Mouse (Mus musculus) cerebellum, adult (tissue): ENCODE data around the gene Plod2.

Experiments
- ATAC-seq: cut with Nextera tagmentation; 2 replicates; pipeline ENCODE4 v1.9.2; 2017; ENCODE audit warnings: mild to moderate bottlenecking, moderate library complexity, mixed read lengths; ENCODE audit not compliant: insufficient number of reproducible peaks, low FRiP score, low TSS enrichment

Plod2 gene

DNA sequence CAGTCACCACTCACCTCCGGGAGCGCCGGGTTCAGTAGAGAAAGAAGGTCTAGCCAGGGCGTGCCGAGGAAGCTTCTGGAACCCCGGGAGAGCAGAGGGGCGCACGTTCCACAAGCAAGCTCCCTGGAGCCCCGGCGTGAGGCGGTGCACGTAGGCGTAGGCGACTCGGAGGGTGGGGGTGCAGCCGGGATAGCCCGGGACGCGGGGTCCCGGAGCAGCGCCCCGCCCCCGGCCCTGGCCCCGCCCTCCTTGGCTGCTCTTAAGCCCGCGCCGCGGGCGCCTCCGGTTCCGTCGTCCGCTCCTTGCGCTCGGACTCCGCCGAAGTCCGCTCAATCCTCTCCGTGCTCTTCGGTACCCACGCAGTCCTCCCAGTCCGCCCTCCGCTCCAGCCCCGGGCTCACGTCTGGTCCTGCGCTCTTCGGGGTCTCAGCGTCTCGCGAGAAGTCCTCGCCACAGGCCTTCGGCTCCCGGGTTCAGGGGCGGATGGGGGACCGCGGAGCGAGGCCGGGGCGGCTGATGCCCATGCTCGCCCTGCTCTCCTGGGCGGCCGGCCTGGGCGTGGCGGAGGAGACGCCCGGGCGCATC, at the start of gene Plod2:
Gene Plod2, plus strand, starts transcription at position 247 of the 585 bp plus-strand sequence.
- ATAC-seq, result peak; percentile 74

DNA sequence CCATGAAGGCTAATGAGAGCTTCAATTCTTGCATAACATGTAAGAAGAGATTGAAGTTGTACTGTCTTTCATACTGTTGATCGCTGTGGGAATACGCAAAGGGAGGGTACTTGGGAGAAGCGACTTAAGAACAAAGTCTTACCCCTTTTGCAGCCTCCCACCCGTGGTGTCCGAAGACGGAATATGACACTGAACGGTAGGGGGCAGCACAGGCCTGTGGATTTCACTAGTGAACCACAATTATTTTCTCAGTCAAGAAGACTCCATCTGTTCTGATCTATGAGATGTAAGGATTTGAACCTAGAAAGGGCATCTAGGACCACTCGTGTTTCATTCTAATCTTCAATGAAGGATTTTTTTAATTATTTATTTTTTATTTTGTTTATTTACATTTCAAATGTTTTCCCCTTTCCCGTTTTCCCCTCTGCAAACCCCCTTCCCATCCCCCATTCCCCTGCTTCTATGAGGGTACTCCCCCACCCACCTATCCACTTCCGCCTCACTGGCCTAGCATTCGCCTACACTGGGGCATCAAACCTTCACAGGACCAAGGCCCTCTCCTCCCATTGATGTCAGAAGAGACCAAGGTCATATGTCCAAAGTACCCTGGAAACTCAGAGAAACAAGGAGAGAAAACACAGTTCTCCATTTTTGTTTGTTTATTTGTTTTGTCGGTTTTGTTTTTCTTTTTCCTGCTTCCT, 42.2 kb upstream of the Plod2 start:
- peak; percentile 45; the same call in 1 of the 2 replicates for ATAC-seq

DNA sequence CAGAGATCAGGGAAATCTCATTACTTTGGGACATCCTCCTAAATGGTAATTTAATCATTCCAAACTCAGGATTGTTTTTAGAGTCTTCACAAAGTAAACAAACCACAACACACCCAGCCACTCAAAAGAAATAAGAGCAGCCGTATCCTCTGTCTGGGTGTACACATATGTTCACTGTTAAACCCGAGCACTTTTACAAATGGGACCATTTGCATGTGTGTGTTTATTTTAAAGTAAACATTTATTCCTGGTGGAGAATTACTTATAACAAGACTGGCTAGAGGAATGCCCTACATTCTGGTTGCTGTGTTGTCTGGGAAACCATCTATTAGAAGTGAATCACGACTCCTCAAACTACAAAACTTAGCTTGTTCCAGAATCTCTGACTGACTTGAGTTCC, 37.8 kb upstream of the Plod2 start:
- ATAC-seq, result no peak

DNA sequence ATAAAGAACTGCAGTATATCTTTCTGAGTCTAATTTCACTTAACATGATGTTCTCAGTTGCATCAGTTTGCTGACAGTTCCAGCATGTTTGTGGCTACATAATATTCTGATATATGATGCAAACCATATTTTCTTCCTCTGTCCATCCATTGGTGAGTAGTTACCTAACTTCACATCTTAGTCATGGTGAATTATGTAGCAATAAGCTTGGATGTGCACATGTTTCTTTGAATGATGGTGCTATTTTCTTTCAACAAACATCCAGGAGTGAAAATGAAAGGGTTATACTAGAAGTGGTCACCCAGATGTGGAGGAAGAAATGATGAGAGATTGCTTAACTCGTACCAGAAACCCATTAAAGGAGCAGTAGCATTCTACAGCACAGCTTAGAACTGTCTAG, 37.1 kb upstream of the Plod2 start:
- no peak for ATAC-seq

DNA sequence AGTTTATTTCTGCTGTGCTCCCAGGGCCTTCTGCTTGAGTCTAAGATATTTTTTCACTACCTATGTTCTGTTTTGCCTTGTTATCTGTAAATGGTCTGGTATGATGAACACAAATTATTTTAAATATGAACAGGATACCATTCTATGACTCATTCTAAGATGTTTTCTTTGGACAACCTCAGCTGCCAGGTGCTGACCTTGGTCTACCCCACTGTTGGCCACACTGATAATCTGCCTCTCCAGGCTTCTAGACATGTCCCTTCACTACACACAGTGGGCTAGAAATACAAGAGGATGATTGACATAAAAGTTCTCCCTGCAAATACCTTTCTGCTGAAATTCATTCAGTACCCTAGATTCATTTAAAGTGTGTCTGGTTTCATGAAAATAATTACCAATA, 30.3 kb upstream of the Plod2 start:
- no peak for ATAC-seq

DNA sequence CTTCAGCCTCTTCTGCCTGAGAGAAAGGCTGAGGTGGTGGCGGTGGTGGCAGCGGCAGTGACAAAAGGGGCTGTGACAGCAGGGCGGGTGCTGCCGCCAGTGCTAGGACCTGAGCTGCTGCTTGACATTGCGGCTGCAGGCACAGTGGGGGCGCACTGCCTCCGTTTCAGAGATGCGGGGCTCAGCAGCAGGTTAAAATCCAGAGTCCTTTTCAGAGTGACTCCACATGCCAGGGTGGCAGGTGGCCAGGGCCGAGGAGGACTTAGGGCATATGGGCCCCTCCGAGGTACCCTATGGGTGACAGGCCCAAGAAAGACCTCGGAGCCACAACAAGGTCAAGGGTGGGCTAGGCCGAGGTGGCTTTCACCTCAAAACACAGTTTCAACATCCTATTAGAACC, 25.0 kb upstream of the Plod2 start:
- ATAC-seq, result no peak

DNA sequence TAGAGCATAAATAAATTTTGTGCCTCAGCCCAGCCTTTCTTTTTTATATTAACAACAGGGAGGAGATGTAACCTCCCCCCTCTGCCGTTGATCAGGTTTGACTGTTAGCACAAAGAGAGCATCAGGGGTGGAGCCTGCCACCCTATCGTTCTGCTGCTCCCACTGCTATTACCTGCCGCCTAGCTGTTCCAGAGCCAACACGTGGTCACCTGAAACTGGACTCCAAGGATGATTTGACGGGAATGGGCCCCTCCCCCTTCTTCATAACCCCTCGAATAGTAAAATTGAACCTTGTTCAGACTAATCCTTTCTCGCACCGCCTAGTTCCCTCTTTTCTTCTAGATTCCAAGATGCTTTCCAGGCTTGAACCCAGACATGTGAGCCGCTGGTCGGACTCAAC, 21.3 kb upstream of the Plod2 start:
- ATAC-seq, result no peak

DNA sequence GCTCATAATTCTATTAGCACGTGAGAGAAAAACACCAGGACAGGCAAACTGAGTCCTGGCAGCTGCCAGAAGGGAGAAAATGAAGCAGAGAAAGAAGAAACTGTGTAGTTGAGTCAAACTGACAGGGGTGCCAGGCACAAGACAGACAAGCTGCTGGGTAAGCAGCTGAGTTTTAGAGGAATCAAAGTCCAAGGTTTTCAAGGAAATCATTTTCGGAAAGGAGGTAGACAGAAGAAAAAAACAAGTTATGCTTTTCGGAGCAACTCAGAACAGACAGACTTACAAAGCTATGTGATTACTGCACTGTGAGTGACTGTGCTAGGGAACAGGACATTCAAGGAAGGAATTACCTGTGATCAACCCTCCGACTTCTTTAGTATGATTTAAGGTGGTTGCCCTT, 17.5 kb upstream of the Plod2 start:
- ATAC-seq, result no peak

DNA sequence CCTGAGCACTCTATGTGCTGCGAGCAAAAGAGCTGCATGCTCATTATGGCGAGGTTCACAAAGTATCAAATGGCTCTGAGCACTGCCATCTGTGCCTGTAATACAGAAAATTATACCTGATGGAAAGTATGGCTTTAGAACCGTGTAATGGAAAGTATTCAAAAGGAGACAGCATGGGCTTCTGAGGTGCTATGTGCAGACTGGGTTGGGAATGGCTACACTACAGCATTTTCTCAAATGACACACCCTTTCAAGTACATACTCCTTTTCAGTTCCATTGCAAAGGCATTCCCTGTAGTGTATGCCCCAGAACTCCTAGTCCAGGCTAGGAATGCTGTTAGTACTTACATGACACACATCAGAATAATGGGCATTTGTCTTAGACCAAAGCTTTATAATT, 12.0 kb upstream of the Plod2 start:
- ATAC-seq, result no peak

DNA sequence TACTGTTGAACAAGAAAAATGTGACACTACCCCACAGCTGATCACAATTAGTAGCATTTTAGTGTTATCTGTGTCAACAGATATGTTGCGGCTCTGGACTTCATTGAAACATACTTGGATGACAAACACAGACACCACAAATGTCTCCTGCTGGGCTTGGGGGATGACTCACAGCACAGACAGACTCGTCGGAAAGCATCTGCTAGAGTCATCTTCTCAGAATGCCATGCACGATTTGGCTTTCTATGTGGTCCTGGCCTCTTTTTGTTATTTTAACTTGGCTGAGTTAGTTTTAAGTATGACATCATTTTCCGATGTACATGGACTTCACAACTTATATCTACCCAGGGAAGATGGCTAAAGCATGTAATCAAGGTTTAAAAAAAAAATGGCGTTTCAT, 4.3 kb upstream of the Plod2 start:
- ATAC-seq, result no peak

DNA sequence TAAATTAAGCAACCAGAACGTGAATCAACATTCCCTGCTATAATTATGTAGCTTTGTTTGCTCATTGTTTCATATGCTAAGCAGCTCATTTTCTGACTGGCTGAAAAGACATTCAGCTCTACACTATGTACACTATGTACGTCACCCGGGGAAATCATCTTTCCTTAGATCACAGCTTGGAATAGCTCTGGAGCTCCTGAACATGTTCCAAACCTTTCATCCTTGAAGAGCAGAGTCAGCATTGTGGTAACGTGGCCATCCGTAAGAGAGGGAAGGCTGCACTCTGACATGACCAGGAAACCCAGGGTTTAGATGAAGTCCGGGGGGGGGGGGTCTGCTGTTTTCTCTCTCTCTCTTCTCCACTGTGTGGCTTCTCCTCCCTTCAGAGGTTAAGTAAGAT, 3.8 kb upstream of the Plod2 start:
- ATAC-seq, result no peak

DNA sequence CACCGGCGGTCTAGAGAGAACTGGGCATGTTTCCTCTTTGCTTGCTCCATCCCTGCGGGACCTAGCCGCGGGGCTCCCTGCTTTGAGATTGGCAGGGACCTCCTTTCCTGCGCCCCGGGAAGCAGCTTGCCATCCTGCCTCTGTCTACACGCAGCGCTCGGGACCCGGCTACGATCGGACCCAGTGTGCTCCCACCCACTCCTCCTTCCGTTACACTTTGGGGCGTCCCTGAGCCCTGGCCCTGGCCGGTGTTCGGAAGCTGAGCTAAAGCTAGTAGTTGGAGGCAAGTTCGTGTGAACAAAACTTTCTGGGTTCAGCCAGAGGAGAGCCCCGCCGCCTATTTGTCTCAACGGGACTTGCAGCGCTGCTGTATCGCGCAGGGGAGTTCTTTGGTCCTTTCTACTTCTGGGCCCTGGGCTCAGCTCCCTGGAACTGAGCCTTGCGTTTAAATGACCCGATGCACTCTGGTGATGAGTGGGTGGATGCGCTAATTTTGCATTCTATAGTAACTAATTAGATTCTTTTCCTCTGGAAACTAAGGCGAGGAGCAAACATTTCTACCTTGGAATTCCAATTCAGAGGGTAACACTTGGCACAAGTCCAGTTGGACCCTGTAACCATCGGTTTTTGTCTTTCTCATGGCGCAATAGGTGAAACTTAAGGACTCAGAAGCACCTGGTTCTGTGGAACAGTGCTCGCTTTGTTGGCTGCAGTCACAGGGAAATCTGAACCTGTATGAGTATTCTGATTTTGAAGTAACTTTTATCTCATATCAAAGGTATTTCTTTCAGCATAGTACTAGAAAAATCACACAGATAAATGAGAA, 781 bp downstream of the Plod2 start:
- 0 out of 2 replicates have a peak, but pooled peaks have one; percentile 22 for ATAC-seq

DNA sequence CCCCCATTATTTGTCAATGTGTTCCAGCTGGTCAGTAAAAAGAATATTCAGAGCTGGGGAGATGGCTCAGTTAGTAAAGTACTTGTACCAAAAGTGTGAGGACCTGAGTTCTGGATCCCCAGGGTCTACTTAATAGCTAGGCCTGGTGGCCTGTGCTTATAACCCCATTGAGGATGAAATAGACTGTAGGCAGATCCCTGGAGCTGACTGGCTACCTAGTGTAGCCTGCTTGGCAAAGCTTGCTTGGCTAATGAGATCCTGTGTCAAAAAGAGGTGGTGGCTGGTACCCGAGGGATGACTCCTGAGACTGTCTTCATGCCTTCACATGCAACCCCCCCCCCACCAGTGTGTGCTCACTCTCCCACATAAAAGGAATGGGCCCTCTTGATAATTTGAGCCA, 2.1 kb downstream of the Plod2 start:
- ATAC-seq, result no peak

DNA sequence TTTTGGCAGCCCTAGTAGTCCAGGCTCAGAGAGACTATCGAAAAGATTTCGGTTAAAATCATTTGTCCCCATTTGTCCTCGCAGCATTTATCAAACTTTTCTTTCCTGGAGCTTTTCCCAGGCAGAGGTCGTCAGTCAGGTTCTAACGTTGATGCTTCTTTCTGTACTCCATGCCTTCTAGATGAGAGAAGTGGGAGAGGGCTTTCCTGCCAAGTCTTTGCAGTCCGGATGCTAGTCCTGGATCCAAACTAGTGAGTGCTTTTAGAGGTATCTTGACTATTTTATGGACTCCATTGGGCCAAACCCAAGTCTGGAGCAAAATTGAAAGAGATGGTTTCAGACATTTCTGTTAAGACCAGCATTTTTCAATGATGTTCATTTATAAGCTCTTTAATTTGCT, 3.0 kb downstream of the Plod2 start:
- no peak for ATAC-seq

DNA sequence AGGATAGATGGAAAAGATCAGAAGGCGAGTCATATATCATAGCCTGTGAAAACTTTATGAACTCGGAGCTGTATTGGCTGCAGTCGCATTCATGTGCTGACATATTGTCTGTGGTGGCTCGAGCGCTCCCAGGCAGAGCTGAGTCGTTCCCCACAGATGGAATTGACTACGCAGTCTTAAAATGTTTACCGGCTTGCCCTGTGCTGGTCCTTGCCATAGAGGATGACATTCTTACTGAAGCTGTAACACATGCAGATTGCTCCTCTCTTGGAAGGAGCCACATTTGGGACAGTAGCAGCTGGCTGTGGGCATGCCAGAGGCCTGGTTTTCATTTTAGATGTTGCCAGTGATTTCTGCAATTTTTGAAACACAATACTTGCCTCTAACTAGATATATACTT, 4.4 kb downstream of the Plod2 start:
- ATAC-seq, result no peak

DNA sequence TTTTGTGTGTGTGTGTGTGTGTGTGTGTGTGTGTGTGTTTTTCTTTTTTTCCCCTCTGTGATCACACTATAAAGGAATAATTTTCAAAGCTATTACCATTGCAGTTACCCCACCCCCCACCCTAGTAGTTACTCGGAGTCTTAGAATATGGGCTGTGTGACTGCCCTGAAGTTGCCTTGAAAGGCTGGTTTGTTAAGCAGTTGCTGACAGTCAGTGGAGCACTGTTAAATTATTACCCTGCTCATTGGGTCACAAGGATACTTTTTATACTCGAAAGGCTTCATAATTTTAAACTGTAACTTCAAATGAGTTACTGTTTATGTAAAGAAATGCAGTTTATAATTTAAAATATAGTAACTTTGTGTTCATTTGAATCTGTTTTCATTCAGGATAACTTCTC, 5.1 kb downstream of the Plod2 start:
- ATAC-seq, result no peak

DNA sequence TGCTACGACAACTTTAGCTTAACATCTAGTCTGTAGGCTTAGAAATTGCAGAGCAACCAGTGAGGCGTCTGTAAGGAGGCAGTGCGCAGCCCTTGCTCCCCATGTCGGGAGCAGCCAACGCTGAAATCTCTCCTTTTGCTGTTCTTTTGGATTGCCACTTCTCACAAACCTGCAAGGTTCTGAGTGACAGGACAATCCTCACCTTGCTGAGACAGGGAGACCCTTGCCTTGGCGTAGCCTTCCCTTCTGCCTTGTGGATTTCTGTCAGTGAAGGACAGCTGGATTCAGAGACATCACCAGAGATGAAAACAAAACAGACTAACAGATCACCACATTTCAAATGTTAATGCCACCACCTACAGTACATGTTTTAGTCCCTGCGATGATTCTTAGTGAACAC, 5.8 kb downstream of the Plod2 start:
- ATAC-seq, result no peak

DNA sequence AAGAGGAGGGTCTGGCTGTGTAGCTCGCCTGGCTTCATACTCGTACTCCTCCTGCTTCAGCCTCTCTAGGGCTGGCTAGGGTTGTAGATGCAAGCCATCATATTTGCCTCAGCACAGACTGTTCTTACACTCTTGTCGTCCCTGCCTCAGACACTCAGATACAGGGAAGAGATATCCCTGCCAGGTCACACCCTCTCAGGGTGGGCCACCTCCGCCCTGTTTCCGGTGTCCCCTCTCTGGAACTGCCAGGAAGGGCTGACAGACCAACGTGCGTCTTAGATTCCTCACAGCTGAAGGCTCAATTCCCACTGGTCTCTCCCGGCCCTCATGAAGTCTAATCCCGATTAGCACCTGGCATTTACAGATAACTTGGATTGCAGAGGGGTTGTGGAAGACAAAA, 6.6 kb downstream of the Plod2 start:
- ATAC-seq, result no peak

DNA sequence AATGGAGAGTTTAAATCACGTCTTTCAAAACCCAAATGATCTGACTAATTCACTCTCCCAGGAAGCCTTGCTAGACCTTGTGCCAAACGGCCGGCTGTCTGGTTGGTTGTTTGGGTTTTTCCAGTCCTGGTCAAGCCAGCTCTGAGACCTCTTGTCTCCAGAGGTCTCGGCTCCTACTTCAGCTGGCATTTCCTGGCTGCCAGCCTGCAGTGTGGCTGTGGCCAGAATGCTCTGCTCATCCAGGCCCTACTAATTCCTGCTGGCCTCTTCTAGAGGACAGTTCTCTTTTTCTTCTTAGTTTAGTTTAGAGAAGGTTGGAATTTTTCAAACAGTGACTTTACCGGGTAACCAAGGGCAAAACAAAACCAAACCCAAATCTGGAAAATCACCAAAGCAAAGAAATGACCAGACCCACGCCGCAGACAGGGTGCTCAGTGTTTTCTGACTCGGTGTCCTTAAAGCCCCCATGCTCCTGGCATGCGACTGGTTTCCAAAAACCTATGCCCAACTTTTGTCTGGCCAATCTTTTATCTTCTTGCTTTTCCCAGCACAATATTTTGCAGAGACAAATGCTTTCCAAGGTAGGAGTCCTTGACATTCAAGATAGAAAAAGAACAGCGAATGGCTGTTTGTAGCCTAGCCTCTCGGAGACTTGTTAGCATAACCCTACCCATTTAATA, 7.9 kb downstream of the Plod2 start:
- peak; percentile 58; the same call in 1 of the 2 replicates for ATAC-seq

DNA sequence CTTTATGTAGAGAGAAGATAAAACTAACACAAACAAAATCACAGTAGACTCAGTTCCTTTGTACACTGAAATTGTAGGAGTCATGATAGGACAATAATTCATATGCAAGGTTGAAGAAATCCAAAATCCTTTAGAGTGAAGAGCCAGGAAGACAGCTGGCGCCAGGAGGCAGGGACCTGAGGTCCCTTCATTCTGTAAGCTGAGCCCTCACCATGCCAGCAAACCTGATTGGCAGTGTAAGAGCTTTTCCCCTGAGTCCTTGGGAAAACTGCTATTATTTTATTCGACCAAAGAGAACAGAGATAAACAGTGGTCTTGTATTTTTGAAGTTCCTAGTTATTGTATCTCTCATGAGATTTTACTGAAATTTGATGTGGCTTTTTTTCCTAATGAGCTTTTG, 9.0 kb downstream of the Plod2 start:
- ATAC-seq, result no peak

DNA sequence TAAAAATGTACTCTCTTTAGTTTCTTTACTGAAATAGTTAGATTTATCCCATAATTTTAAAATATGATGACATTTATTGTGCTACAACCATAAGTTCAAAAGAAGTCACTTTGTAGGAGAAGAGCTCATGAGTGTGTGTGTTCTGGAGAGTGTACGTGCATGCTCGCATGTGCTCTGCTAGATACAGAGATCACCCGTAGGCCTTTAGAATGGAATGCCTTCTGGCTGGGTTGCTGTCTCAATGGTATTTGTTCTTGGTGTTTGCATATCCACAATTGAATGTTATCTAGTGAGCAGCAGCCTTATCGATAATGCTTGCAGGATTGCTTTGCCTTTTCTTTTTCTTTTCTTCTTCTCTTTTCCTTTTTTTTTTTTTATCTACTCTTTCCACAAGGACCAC, 9.6 kb downstream of the Plod2 start:
- ATAC-seq, result no peak
